Mouse (Mus musculus) layer of hippocampus, adult 2 months (tissue): ENCODE data around the gene Smarca4. TPM values are rescaled to one million over a fixed set of nuclear protein-coding genes. Genes with fewer than 3 reads are reported as not detected.

Experiments used
- DNase-seq, 2 experiments: peaks; one replicate each; pipeline ENCODE4 v3.0.0; 2022; ENCODE audit warnings: low spot score in 2 of 2
- H3K27ac ChIP-seq: fragments of 200-600 bp; 2 replicates; pipeline ENCODE4 v1.8.1; 2022
- H3K4me3 ChIP-seq: fragments of 200-600 bp; 2 replicates; pipeline ENCODE4 v1.8.1; 2022; ENCODE audit warnings: mild to moderate bottlenecking
- CTCF ChIP-seq: fragments of 200-600 bp; conservative IDR thresholded peaks from 2 replicates; pipeline ENCODE4 v1.8.1; 2022; ENCODE audit warnings: antibody characterized with exemption, mild to moderate bottlenecking, moderate library complexity
- total RNA-seq, 2 experiments: library from RNA; stranded (reverse); gene quantifications; 2 replicates each; pipeline ENCODE4 v1.2.3; 2021

Gene Smarca4
- total RNA-seq, 2 experiments from 2014 or later: 114 to 115 TPM

GRCm38 (mm10) chr9:21721036-21721435 is 105.1 kb downstream of the Smarca4 start:
- no peak for TF ChIP-seq CTCF
- no peak overlapping the region for H3K4me3 ChIP-seq
- no peak for DNase-seq

GRCm38 (mm10) chr9:21723377-21724146 is 107.6 kb downstream of the Smarca4 start, which contains the start of gene Ldlr:
Gene Ldlr (plus strand): TSS chr9:21723483.
- Histone ChIP-seq H3K27ac (peak within 1 kb of the TSS; percentile 91), H3K4me3 (peak within 1 kb of the TSS; percentile 95)
- no peak for TF ChIP-seq CTCF
- peak; percentile 69 to 75 for DNase-seq

More at GRCm38 (mm10) chr9:21721036-21721435, 105.1 kb downstream of the Smarca4 start:
- no peak overlapping the region for H3K27ac ChIP-seq

GRCm38 (mm10) chr9:21724147-21724536 is 108.2 kb downstream of the Smarca4 start:
- Histone ChIP-seq H3K27ac (peak overlapping the region; percentile 91), H3K4me3 (peak overlapping the region; percentile 95)
- peak; percentile 88 to 94 for DNase-seq
- TF ChIP-seq CTCF: no peak

DNA sequence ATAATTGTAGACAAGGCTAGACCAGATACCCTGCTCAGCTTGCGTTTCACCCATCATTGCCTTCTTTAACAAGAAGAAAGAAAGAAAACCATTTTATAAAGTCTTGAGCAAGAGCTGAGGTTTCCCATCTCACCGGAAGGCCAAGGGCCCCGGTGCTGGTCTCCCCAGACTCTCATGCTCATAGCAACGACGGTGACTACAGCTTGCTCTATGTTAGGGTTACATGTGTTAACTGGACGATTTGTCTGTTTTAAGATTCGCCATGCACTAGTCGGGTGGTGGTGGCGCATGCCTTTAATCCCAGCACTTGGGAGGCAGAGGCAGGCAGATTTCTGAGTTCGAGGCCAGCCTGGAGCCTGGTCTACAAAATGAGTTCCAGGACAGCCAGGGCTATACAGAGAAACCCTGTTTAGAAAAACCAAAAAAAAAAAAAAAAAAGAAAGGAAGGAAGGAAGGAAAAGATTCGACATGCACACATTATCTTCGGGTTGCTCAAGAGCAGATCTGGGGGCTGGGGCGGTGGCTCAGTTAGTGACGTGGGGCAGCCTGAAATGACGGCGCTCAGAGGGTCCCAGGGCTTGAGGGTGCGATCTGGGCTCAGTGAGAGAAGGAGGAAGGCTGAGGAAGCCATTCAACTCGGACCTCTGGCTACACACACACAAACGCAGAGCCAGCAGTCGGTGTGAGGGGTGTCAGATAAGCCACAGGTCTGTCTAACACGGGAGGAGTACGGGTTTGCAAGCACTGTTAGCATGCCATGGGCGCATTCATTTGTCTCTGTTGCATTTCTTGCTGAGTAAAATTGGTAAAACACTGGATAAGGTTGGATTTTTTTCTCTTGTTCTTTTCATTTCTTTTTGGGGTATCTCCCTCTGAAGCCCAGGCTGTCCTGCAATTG is 109.5 kb downstream of the Smarca4 start:
- DNase-seq: no peak
- peak overlapping the region; percentile 95 for H3K4me3 ChIP-seq
- no peak for TF ChIP-seq CTCF
- H3K27ac ChIP-seq: peak overlapping the region; percentile 91

DNA sequence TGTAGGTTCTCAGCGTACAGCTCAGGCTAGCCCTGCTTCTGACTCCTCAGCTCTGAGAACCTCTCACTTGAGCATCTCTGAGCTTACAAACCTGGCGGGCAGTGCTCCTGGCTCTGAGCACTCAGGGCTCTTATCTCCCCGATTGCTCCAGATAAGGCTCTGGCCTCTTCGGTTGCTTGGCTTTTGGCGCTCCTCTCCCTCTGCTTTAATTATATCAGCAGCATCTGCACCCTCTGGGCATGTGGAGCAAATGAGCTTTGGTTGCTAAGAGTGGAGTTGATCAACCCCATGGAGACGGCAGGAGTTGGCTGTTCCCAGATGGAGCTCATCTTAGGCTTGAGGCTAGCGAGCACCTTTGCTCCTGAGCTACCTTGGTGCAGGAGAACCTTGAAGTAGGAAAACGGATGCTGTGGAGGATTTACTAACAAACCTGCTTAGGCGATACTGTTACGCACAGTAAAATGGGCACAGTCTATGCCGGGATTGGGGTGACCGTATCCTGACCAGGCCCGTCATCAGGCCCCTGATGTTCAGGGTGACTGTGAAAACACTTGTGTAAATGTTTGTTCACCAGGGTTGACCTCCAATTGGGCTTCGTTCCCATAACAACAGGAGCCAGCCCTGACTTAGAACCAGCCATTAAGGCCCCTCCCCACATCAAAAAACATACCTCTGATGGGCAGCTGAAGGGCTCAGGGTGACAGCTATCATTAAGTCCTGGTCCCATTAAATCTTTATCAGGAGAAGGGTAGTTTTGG is 110.4 kb downstream of the Smarca4 start:
- DNase-seq: no peak
- no peak for TF ChIP-seq CTCF
- peak overlapping the region; percentile 91 for H3K27ac ChIP-seq
- H3K4me3 ChIP-seq: no peak overlapping the region; the same call in 1 of the 2 replicates

DNA sequence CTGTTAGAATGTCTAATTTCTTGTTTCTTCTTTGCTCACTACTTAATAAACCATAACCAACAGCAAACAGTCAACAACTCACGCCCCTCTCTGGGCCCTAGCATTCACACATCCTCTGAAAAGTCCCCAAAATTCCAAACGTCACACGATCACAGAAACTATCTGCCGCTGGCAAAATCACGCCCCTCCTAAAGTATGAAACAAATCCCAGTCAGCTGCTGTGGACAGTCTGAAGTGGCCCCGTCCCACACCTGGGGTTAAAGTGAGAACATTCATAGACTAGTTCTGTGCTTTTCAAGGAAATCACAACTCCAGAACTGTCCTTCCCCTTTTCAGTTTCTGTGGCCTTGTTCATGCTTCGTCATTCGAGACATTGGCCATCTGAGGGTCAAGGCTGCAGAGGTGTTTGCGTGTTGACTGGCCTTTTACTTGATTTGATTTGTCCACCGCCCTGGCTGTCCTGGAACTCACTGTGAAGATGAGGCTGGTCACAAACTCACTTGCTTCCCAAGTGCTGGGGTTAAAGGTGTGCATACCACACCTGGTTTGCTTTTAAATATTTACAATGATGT is 112.4 kb downstream of the Smarca4 start:
- no peak overlapping the region for H3K27ac ChIP-seq
- DNase-seq: no peak
- no peak overlapping the region for H3K4me3 ChIP-seq
- no peak for TF ChIP-seq CTCF

- Histone ChIP-seq H3K4me3 (no peak overlapping the region), H3K27ac (no peak overlapping the region; the same call in 1 of the 2 replicates)
- DNase-seq: no peak
- TF ChIP-seq CTCF: no peak
Measured at GRCm38 (mm10) chr9:21729264-21729663, 113.3 kb downstream of the Smarca4 start.

DNA sequence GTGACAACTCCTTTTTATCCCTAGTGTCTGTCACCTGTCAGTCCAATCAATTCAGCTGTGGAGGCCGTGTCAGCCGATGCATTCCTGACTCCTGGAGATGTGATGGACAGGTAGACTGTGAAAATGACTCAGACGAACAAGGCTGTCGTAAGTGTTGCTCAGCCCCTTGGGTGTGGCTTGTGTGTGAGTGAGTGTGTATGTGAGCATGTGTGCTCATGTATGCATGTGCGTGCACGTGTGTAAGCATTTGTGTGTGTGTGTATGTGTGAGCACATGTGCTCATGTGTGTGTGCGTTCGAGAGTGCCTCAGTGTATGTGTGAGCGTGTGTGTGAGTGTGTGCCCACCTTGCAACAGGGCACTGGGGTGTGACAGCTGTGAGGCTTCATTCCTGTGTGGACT is 116.3 kb downstream of the Smarca4 start:
- H3K4me3 ChIP-seq: no peak overlapping the region
- DNase-seq: no peak
- H3K27ac ChIP-seq: no peak overlapping the region
- no peak for TF ChIP-seq CTCF

DNA sequence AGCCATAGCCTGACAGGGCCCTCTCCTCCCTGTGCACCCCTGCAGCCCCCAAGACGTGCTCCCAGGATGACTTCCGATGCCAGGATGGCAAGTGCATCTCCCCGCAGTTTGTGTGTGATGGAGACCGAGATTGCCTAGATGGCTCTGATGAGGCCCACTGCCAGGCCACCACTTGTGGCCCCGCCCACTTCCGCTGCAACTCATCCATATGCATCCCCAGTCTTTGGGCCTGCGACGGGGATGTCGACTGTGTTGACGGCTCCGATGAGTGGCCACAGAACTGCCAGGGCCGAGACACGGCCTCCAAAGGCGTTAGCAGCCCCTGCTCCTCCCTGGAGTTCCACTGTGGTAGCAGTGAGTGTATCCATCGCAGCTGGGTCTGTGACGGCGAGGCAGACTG is 117.5 kb downstream of the Smarca4 start:
- no peak overlapping the region for H3K27ac ChIP-seq
- no peak overlapping the region for H3K4me3 ChIP-seq
- no peak for DNase-seq
- no peak for TF ChIP-seq CTCF

- no peak for TF ChIP-seq CTCF
- Histone ChIP-seq H3K4me3 (no peak overlapping the region), H3K27ac (no peak overlapping the region)
- no peak for DNase-seq
Measured at GRCm38 (mm10) chr9:21733989-21734388, 118.0 kb downstream of the Smarca4 start.

- Histone ChIP-seq H3K4me3 (no peak overlapping the region), H3K27ac (no peak overlapping the region)
- no peak for DNase-seq
- TF ChIP-seq CTCF: no peak
Measured at GRCm38 (mm10) chr9:21735126-21735525, 119.2 kb downstream of the Smarca4 start.

DNA sequence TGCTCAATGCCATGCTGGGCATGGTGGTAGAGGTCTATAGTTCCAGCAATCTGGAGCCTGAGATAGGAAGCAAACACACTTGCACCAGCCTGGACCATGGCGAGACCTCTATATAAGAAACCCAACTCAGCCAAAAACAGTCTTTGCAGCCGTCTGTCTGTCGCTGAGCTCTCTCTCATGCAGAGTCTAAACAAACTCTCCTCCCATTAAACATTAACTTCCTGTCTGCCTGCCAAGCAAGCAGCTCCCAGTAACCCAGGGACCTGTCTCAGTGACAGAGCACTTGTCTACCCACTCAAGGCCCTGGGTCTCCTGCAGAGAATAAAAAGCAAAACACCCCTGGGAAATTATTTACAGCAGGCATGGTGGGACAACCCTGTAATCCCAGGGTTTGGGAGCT is 120.6 kb downstream of the Smarca4 start:
- H3K27ac ChIP-seq: no peak overlapping the region
- no peak for DNase-seq
- TF ChIP-seq CTCF: no peak
- no peak overlapping the region for H3K4me3 ChIP-seq
